Mouse (Mus musculus): ENCODE measurements at regions not wholly inside any gene's neighbourhood (a gene's known extent, or its start where the extent isn't known, plus 50 kb on each side); places are given as distances from the start of the nearest gene placed in this dataset.
A peak's percentile ranks its signal among the peaks of the same experiment; 100 is the strongest.
"Not testable (repeated sequence)": the region's sequence is repeated elsewhere in the genome, so short reads cannot be mapped to it uniquely, and the experiment has no call there.

DNA sequence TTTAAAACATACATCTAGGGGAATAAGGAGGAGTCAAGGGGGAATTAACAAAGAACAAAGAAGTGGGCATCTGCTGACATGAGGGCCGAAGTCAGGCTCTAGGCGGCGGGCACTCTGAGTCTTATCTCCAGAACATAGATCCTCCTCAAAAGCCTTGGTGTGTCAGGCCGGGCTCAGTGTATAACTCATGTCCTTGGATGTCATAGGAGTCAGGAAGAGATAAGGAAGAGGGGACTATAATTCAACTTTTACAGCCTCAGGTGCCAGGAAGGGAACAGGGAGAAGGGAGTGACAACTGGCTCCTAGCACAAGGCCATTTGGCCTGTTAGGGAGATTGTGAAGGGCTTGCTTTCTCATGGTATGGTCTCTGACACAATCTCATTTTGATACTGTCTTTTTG is 185.9 kb upstream of the Ube2e2 start:
- H3K4me1 ChIP-seq (ENCODE audit: control insufficient read depth, insufficient read depth, low read length); H3K27ac ChIP-seq (ENCODE audit: insufficient read depth, low read depth, low read length); H3K4me3 ChIP-seq (ENCODE audit: insufficient read depth, low read length): not testable (repeated sequence)

DNA sequence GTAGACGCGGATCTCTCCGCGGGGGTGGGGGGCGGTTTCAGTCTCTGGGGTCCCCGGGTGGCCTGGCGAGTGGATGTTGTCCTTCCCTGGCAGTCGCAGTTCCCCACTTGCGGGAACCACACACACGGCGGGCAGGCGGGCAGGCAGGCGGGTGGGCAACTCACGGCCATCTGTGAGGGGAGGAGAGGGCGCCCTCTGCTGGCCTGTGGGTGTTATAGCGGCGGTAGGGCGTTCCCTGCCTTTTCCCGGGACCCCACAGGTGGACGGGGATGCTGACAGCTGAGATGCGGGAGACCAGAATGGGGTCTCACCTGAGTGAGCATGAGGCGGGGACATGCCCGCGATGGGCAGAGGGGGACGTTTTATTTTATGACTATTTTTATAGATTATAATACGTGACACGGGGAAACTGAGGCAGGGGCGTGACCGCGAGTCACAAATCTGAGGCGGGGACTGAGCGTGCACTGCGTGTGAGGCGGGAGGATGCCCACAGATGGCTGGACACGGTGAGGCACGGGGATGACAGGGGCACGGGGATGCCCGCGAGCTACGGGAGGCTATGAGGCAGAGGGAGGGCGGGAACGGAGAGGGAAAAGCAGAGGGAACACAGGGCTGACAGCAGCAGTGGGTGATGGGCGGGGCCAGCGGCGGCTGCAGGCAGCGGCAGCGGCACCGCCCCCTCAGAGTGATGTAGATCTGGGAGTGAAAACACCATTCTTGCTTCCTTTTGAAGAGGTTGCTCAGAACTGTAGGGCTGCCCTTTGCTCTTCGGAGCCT is 148.1 kb upstream of the Ube2e2 start:
- H3K4me3 ChIP-seq (ENCODE audit: insufficient read depth, low read length) = peak overlapping the region; percentile 46
- TF ChIP-seq POLR2A (IDR thresholded peaks at IDR 0.05; ENCODE audit: borderline replicate concordance, low read depth, low read length) = no peak
- peak; percentile 77 for TF ChIP-seq CTCF (IDR thresholded peaks at IDR 0.05; ENCODE audit: low read depth, low read length)

DNA sequence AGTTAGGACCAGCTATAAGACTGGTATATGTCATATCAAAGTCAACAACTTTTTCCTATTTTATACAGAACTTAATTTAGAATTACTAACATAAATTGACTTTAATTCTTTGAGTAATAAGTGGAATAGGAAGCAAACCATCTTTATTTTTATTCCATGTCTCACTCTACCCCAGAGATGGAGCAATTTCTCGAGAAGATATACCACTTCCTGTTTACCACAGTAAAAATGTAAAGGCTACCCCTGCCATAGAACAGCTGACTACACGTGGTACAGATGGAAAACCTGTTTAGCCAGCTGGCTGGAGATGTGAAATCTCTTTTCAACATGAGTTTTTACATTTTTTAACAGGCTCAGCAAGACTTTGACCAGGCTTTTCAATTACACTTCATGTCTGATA is 126.0 kb upstream of the Ube2e2 start:
- no peak for TF ChIP-seq CTCF (IDR thresholded peaks at IDR 0.05; ENCODE audit: low read depth, low read length)
- TF ChIP-seq POLR2A (IDR thresholded peaks at IDR 0.05; ENCODE audit: borderline replicate concordance, low read depth, low read length) = no peak
- Histone ChIP-seq H3K27ac (ENCODE audit: insufficient read depth, low read depth, low read length) (no peak overlapping the region), H3K4me1 (ENCODE audit: control insufficient read depth, insufficient read depth, low read length) (no peaks in the 10 kb centered on the region), H3K4me3 (ENCODE audit: insufficient read depth, low read length) (no peak overlapping the region)

More for the DNA sequence above, 148.1 kb upstream of the Ube2e2 start:
- Histone ChIP-seq H3K27ac (ENCODE audit: insufficient read depth, low read depth, low read length) (no peak overlapping the region), H3K4me1 (ENCODE audit: control insufficient read depth, insufficient read depth, low read length) (no peaks in the 10 kb centered on the region)

DNA sequence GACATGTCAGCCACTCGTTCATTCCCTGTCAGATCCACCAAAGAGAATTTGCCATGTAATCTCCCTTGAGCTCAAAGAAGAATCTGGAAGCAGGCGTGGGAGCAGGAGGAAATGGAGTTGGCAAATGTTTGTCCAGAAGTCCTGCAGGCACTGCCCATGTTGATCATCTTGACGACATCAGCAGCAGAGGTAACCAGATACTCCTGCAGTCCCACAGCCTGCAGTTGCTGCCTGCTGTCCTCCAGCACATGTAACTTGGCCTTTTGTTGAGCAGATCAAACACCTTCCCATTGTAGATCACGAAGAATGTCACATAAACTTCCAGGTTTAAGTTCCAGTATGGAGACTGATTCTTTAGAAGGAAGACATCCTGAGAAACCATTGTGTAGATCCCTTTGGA is 121.3 kb upstream of the Ube2e2 start:
- H3K4me1 ChIP-seq (ENCODE audit: control insufficient read depth, insufficient read depth, low read length) = no peaks in the 10 kb centered on the region
- no peak for TF ChIP-seq CTCF (IDR thresholded peaks at IDR 0.05; ENCODE audit: low read depth, low read length)
- no peak for TF ChIP-seq POLR2A (IDR thresholded peaks at IDR 0.05; ENCODE audit: borderline replicate concordance, low read depth, low read length)
- H3K4me3 ChIP-seq (ENCODE audit: insufficient read depth, low read length) = no peak overlapping the region
- no peak overlapping the region for H3K27ac ChIP-seq (ENCODE audit: insufficient read depth, low read depth, low read length)

DNA sequence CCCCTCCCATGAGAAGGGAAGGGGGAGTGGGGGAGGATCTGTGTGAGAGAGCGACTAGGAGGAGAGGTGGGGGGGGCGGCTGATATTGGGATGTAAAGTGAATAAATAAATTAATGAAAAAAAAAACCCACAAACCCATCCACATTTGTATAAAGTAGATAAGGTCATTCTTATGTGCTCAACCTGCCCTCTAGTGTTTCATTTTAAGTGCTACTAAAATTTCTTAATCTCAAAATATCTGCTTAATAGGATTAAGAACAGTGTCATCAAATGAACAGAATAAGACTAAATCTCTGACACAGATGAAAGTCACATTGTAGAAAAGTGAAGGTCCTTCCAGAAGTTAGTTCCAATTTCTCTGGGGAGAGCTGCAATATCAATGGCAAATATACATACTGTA is 119.5 kb upstream of the Ube2e2 start:
- H3K4me3 ChIP-seq (ENCODE audit: insufficient read depth, low read length); H3K27ac ChIP-seq (ENCODE audit: insufficient read depth, low read depth, low read length); H3K4me1 ChIP-seq (ENCODE audit: control insufficient read depth, insufficient read depth, low read length): not testable (repeated sequence)

DNA sequence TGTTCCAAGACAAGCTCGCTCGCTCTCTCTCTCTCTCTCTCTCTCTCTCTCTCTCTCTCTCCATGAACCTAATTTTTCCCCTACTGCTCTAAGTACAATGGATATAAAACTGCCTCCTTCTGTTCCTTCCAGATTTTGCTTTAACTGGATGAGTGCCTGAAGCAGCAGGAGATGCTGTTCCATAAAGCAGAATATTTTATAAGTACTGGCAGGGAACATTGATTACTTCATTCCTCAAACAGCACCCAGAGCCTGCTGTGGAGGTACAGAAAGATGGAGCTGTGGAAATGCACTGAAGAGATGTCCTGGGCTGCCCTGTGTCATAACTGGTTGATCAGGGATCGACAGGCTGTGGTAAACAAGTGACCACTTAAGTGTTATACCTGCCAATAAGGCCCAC is 89.8 kb upstream of the Ube2e2 start:
- Histone ChIP-seq H3K4me1 (ENCODE audit: control insufficient read depth, insufficient read depth, low read length) (no peaks in the 10 kb centered on the region), H3K27ac (ENCODE audit: insufficient read depth, low read depth, low read length) (no peak overlapping the region)
- no peak for TF ChIP-seq CTCF (IDR thresholded peaks at IDR 0.05; ENCODE audit: low read depth, low read length)
- no peak for TF ChIP-seq POLR2A (IDR thresholded peaks at IDR 0.05; ENCODE audit: borderline replicate concordance, low read depth, low read length)

DNA sequence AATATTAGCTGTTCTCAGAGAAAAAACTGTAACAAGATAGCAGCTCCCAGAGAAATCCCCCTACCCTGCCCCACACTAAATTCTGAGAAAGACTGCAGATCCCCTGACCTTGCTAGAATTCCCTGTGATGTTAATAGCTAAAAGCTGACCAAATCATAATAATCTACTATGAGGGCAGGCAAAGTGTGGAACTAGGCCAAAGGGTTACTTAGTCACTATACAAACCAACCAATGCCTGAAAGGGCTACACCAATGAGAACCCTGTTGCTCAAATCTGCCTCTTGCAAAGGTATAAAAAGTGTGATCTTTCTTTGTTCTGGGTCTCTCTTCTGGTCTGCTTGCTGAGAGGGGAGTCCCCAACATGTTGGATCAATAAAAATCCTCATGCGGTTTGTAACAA is 69.8 kb upstream of the Ube2e2 start:
- H3K4me3 ChIP-seq (ENCODE audit: insufficient read depth, low read length) = no peak overlapping the region
- no peaks in the 10 kb centered on the region for H3K4me1 ChIP-seq (ENCODE audit: control insufficient read depth, insufficient read depth, low read length)
- no peak for TF ChIP-seq POLR2A (IDR thresholded peaks at IDR 0.05; ENCODE audit: borderline replicate concordance, low read depth, low read length)
- TF ChIP-seq CTCF (IDR thresholded peaks at IDR 0.05; ENCODE audit: low read depth, low read length) = no peak
- H3K27ac ChIP-seq (ENCODE audit: insufficient read depth, low read depth, low read length) = no peak overlapping the region

More for the DNA sequence above, 89.8 kb upstream of the Ube2e2 start:
- no peak overlapping the region for H3K4me3 ChIP-seq (ENCODE audit: insufficient read depth, low read length)

DNA sequence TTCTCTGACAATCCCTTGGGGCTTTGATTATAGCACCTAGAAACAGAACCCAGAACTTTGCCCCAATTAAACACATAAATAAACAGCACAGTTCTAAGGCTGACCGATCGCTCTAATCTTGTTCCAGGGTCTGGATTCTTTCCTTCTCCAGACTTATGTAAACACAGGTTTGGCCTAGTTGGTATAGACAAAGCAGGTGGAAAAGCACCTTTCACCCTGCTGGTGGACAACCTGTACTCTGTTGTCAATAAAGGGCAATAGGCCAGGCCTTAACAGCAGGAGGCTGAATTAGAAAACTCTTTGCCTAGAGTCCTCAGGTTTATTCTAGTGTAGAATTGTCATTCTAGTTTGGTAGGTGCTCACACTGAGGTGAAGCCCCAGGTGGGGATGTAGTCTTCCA is 69.2 kb upstream of the Ube2e2 start:
- no peak overlapping the region for H3K4me3 ChIP-seq (ENCODE audit: insufficient read depth, low read length)
- no peaks in the 10 kb centered on the region for H3K4me1 ChIP-seq (ENCODE audit: control insufficient read depth, insufficient read depth, low read length)
- TF ChIP-seq CTCF (IDR thresholded peaks at IDR 0.05; ENCODE audit: low read depth, low read length) (no peak), POLR2A (IDR thresholded peaks at IDR 0.05; ENCODE audit: borderline replicate concordance, low read depth, low read length) (no peak)
- H3K27ac ChIP-seq (ENCODE audit: insufficient read depth, low read depth, low read length) = no peak overlapping the region
